Mouse (Mus musculus) neural tube, embryonic 12.5 days (tissue): ENCODE measurements around the gene Plxnd1. TPM values are rescaled to one million over a fixed set of nuclear protein-coding genes. Genes with fewer than 3 reads are reported as not detected.

ENCODE experiments used
- ATAC-seq: fragments of 200-750 bp; cut with Nextera tagmentation; 2 replicates; pipeline ENCODE4 v1.8.0; 2017; ENCODE audit warnings: low read depth, mild to moderate bottlenecking, moderate TSS enrichment, moderate library complexity; ENCODE audit not compliant: low FRiP score
- H3K27ac ChIP-seq: fragments of 300-500 bp; sonication (generic); 2 replicates; pipeline ENCODE4 v1.5.1; 2016
- H3K27me3 ChIP-seq: fragments of 300-500 bp; sonication (generic); replicated peaks from 2 replicates; pipeline ENCODE4 v1.6.1; 2016; ENCODE audit warnings: mild to moderate bottlenecking
- H3K36me3 ChIP-seq: fragments of 300-500 bp; sonication (generic); 2 replicates; pipeline ENCODE4 v1.6.1; 2016; ENCODE audit warnings: mild to moderate bottlenecking
- H3K4me1 ChIP-seq: fragments of 300-500 bp; sonication (generic); 2 replicates; pipeline ENCODE4 v1.6.1; 2016
- H3K4me2 ChIP-seq: fragments of 300-500 bp; sonication (generic); replicated peaks from 2 replicates; pipeline ENCODE4 v1.6.1; 2016; ENCODE audit warnings: mild to moderate bottlenecking
- H3K4me3 ChIP-seq: fragments of 300-500 bp; sonication (generic); 2 replicates; pipeline ENCODE4 v1.5.1; 2016
- H3K9ac ChIP-seq: fragments of 300-500 bp; sonication (generic); 2 replicates; pipeline ENCODE4 v1.6.1; 2016; ENCODE audit warnings: mild to moderate bottlenecking
- H3K9me3 ChIP-seq: fragments of 300-500 bp; sonication (generic); 2 replicates; pipeline ENCODE4 v1.6.1; 2016; ENCODE audit warnings: mild to moderate bottlenecking
- WGBS: fragments of 180-500 bp; shearing (Covaris S2); methylation state at CpG from one replicate; pipeline ENCODE4 v1.1.7; 2016; 5-methylcytosine and 5-hydroxymethylcytosine counted together
- polyA plus RNA-seq: library from polyadenylated mRNA; unstranded; fragments of >200 nt; fragmentation: Nextera tagmentation; extraction: Ambion mirVana; gene quantifications from 2 replicates; pipeline ENCODE4 v1.2.1, GENCODE M21; 2016

Gene Plxnd1
- polyA plus RNA-seq, 1 experiment from 2014 or later = 28.0 TPM

DNA sequence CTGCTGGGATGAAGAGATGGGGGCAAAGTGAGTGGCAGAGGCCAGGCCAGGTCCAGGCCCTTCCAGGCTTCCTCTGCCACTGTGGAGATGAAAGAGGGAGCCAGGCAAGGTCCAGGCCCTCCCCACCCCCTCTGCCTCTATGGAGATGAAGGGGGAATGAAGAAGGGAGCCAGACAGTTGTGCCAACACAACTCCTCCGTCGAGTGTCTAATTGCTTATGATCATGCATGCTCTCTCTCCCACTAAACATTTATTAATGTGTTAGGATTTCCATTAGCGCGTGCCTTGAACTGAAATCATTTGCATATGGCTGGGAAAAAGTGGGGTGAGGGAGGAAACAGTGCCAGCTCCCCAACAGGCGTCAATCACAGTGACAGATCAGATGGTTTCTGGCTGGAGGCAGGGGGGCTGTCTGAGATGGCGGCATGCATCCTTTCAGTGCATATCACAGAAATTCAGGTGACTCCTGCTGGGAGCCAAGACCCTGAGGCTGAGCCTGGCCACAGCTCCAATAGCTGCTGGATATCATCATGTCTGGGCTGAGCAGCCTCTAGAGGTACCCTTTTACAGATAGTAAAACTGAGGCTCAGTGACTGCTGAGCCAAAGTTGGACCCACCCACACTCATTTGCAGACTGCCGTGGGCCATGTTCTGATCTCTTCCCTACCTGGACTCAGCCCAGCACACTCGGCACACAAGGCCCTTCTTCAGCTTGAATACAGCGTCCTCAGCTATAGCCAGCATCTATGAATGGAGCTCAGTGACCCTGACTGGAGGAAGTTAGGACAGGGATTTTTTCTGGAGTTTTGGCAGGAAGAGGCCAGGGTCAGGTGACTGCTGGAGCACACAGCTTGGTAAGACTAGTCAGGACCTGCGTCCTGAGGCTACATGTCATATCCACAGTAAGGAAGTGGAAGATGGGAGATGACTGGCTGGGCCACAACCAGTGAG, 67.2 kb downstream of the Plxnd1 start:
- Histone ChIP-seq H3K9me3 (no peaks in the 10 kb centered on the region), H3K9ac (no peak overlapping the region), H3K4me3 (no peak overlapping the region), H3K27me3 (no peaks in the 10 kb centered on the region), H3K27ac (no peak overlapping the region), H3K4me1 (peaks cover 13% of the 10 kb centered on the region; the same call in 1 of the 2 replicates), H3K4me2 (no peak overlapping the region), H3K36me3 (no peaks in the 10 kb centered on the region)
- 80% methylated on average over 10 of the region's 10 CpGs for WGBS
- peak; percentile 37; the same call in 1 of the 2 replicates for ATAC-seq

DNA sequence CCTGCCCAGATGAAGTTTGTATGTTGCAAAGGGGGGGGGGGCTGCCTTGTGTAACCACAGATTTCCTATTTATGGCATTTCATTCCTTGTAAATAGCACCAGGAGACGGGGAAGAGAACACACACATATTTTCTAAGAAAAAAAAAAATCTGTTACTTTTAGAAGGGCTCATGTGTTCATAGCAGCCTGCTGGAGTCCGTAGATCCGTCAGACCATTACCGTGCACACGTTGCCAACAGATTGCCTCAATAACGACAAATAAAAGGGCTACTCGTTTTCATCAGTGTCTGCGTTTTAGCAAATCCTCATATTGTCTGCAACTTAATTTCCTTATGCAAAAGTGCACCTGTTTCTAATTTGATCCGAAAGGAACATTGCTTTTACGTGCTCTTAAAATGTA, 68.4 kb downstream of the Plxnd1 start:
- 77% methylated on average over 10 of the region's 10 CpGs for WGBS
- H3K36me3 ChIP-seq = no peaks in the 10 kb centered on the region
- no peaks in the 10 kb centered on the region for H3K9me3 ChIP-seq
- H3K4me1 ChIP-seq = peaks cover 13% of the 10 kb centered on the region; the same call in 1 of the 2 replicates
- ATAC-seq = no peak
- H3K4me3 ChIP-seq = no peak overlapping the region
- H3K9ac ChIP-seq = no peak overlapping the region
- no peak overlapping the region for H3K4me2 ChIP-seq
- H3K27me3 ChIP-seq = no peaks in the 10 kb centered on the region
- H3K27ac ChIP-seq = no peak overlapping the region

DNA sequence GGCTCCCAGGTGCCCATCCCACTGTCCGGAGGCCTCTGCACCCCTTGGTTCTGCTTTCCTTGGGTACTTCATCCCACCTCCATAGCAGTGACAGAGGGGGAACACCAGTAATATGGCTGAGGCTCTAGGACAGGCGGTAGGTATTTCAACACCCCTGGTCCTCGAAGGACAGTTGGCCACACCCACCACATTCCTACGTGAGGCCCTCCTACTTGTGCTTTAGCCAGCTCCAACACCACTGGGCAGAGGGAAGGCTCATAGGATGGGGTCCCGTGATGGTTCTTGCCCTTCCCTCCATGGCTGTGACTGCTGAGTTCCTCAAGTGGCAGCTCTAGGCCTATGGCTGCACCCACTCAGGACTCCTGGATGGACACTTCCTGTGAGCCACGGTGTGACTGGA, 70.0 kb downstream of the Plxnd1 start:
- no peak overlapping the region for H3K9ac ChIP-seq
- H3K9me3 ChIP-seq = no peaks in the 10 kb centered on the region
- H3K36me3 ChIP-seq = no peaks in the 10 kb centered on the region
- H3K27me3 ChIP-seq = no peaks in the 10 kb centered on the region
- peaks cover 10% of the 10 kb centered on the region; the same call in 1 of the 2 replicates for H3K4me1 ChIP-seq
- WGBS = 47% methylated on average over 6 of the region's 6 CpGs
- H3K27ac ChIP-seq = no peak overlapping the region
- no peak overlapping the region for H3K4me3 ChIP-seq
- ATAC-seq = no peak
- H3K4me2 ChIP-seq = no peak overlapping the region

DNA sequence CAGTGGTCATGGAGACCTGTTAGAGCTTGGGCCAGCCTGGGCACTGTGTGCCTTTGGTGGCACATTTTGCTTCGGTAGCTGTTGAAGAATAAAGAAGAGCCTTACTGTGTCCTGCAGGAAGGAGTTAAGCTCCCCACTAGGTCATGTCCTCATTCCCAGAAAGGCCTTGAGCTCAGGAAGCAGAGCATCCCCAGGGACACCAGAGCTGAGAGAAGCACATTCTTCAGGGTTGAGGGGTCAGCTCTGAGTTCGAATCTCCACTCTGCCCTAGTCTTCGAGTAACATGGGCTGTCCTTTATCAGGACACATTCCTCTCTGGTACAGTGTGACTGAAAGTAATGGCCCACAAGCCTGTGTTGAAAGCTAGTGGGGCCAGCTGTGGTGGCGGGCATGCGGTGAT, 74.9 kb downstream of the Plxnd1 start:
- ATAC-seq = no peak
- H3K27ac ChIP-seq = no peak overlapping the region
- WGBS = 94% methylated on average over 5 of the region's 5 CpGs
- no peak overlapping the region for H3K9ac ChIP-seq
- H3K4me3 ChIP-seq = no peak overlapping the region
- peaks cover 7% of the 10 kb centered on the region for H3K36me3 ChIP-seq
- H3K4me2 ChIP-seq = no peak overlapping the region
- no peaks in the 10 kb centered on the region for H3K9me3 ChIP-seq
- no peaks in the 10 kb centered on the region for H3K27me3 ChIP-seq
- H3K4me1 ChIP-seq = 0 out of 2 replicates have a peak, but pooled peaks cover 4% of the 10 kb centered on the region

DNA sequence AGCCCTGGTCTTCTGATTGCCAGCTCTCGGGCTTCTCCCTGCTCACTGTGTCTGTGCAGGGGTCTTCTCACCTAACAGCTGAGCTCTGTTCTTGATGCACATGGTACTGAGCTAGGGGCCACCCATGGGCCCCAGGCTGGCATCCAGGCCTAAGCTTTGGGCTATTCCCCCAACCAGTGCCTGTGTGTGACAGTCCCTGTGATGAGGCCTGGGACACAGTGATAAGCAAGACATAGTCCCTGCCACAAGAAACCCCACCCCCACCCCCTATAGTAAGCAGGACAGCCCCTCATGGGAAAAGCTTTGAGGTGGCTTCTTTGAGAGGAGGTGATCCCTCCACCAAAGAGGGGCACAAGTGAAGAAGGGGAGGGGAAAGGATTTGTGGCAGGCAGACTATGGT, 76.2 kb downstream of the Plxnd1 start:
- 83% methylated on average over 1 of the region's 1 CpGs for WGBS
- Histone ChIP-seq H3K9ac (no peak overlapping the region), H3K36me3 (peaks cover 7% of the 10 kb centered on the region), H3K4me1 (0 out of 2 replicates have a peak, but pooled peaks cover 4% of the 10 kb centered on the region), H3K9me3 (no peaks in the 10 kb centered on the region), H3K4me2 (no peak overlapping the region), H3K27me3 (no peaks in the 10 kb centered on the region), H3K4me3 (no peak overlapping the region), H3K27ac (no peak overlapping the region)
- no peak for ATAC-seq

- H3K27me3 ChIP-seq = no peaks in the 10 kb centered on the region
- no peak overlapping the region for H3K4me2 ChIP-seq
- no peak overlapping the region for H3K9ac ChIP-seq
- no peaks in the 10 kb centered on the region for H3K9me3 ChIP-seq
- H3K27ac ChIP-seq = no peak overlapping the region
- ATAC-seq = no peak
- WGBS = 90% methylated on average over 5 of the region's 5 CpGs
- 0 out of 2 replicates have a peak, but pooled peaks cover 4% of the 10 kb centered on the region for H3K4me1 ChIP-seq
- no peak overlapping the region for H3K4me3 ChIP-seq
- H3K36me3 ChIP-seq = peaks cover 7% of the 10 kb centered on the region
Observed at GRCm38 (mm10) chr6:115916611-115917010, 78.2 kb downstream of the Plxnd1 start.

DNA sequence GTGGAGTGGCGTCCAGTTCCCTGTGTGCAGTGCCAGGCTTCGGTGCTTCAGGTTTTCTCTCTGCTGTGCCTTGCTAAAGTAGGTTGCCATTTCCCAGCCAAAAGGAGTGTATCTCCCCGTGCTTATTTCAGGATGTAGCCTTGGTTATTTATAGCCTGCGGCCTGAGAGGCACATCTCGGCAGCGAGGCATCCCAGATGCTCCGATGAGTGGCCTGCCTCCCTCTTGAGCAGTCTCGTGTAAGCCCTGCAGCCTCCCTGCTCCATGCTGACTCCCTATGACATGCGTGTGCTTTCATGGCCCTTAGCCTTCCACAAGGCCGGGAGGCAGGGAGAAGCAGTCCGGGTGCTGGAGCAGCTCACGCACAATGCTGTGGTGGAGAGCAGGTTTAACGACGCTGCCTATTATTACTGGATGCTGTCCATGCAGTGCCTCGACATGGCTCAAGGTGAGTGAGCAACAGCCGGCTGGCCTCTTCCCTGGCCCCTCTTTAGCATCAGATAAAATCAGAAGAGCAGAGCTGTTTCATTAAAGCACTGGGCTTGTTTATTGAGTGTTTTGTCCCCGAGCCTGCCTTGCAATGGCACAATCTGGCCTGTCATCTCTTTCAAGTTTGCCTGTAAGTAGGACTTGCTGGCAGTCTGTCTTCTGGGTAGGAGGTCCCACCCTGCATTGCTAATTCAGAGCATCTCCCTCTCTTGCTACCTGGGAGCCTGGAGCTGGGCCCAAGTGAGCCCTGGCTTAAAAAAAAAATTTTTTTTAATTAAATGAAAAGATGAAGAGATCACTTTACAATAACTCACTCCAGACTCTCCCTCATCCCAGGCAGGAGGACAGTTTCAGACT, 79.0 kb downstream of the Plxnd1 start:
- H3K4me3 ChIP-seq = no peak overlapping the region
- 74% methylated on average over 17 of the region's 17 CpGs for WGBS
- peaks cover 7% of the 10 kb centered on the region for H3K36me3 ChIP-seq
- H3K27me3 ChIP-seq = no peaks in the 10 kb centered on the region
- ATAC-seq = no peak
- no peak overlapping the region for H3K9ac ChIP-seq
- no peak overlapping the region for H3K4me2 ChIP-seq
- no peak overlapping the region for H3K27ac ChIP-seq
- H3K4me1 ChIP-seq = 0 out of 2 replicates have a peak, but pooled peaks cover 4% of the 10 kb centered on the region
- no peaks in the 10 kb centered on the region for H3K9me3 ChIP-seq

GRCm38 (mm10) chr6:115914511-115915202, 80.1 kb downstream of the Plxnd1 start:
- Histone ChIP-seq H3K27me3 (no peaks in the 10 kb centered on the region), H3K27ac (no peak overlapping the region), H3K9me3 (no peaks in the 10 kb centered on the region), H3K9ac (no peak overlapping the region), H3K36me3 (peaks cover 10% of the 10 kb centered on the region), H3K4me3 (no peak overlapping the region), H3K4me1 (0 out of 2 replicates have a peak, but pooled peaks cover 4% of the 10 kb centered on the region), H3K4me2 (no peak overlapping the region)
- 88% methylated on average over 15 of the region's 15 CpGs for WGBS
- no peak for ATAC-seq

DNA sequence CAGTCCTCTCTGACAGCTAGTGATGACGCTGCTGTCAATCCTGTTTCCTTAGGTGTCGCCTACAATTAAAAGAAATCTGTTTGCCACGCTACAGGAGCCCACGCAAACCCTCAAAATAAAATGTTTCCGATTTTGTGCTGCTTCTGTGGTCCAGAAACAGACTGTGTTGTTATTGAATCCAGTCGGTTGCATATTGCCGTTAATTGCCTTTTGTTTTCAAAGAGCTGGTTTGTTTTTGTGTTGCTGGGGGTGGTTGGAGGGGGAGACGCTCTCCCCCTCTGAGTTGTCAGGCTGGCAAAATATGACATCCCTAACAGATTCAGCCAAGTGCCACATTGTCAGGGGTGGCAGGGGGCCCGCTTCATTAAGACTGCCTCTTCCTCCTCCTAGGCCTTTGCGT, 81.3 kb downstream of the Plxnd1 start:
- Histone ChIP-seq H3K27ac (no peak overlapping the region), H3K9ac (no peak overlapping the region), H3K4me2 (no peak overlapping the region), H3K36me3 (peaks cover 10% of the 10 kb centered on the region), H3K4me1 (0 out of 2 replicates have a peak, but pooled peaks cover 6% of the 10 kb centered on the region), H3K9me3 (no peaks in the 10 kb centered on the region), H3K27me3 (no peaks in the 10 kb centered on the region), H3K4me3 (no peak overlapping the region)
- 86% methylated on average over 10 of the region's 10 CpGs for WGBS
- no peak for ATAC-seq

DNA sequence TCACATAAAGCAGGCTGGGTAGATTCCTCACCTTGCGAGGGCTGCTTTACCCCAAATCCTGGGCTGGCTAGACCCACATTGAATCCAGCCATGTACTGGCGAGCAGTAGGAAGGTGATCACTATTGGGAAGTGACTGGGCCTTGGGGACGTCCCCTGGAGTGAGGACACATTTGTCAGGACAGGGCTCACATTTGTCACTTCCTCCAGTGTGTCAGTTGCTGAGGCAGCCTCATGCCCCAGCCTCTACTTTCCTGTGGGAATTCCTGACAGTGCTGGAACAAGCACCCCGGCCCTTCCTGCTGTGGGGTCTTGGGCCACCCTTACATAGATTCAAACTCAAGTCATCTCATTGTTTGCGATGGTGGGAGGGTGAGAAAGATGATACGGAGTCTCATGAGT, 83.0 kb downstream of the Plxnd1 start:
- H3K36me3 ChIP-seq = peaks cover 10% of the 10 kb centered on the region
- 80% methylated on average over 6 of the region's 6 CpGs for WGBS
- H3K4me1 ChIP-seq = 0 out of 2 replicates have a peak, but pooled peaks cover 6% of the 10 kb centered on the region
- no peak overlapping the region for H3K27ac ChIP-seq
- H3K9me3 ChIP-seq = no peaks in the 10 kb centered on the region
- no peak overlapping the region for H3K4me2 ChIP-seq
- no peaks in the 10 kb centered on the region for H3K27me3 ChIP-seq
- ATAC-seq = no peak
- no peak overlapping the region for H3K9ac ChIP-seq
- no peak overlapping the region for H3K4me3 ChIP-seq

- no peak overlapping the region for H3K4me2 ChIP-seq
- H3K27me3 ChIP-seq = no peaks in the 10 kb centered on the region
- WGBS = 82% methylated on average over 8 of the region's 8 CpGs
- H3K9ac ChIP-seq = no peak overlapping the region
- no peak overlapping the region for H3K27ac ChIP-seq
- H3K4me1 ChIP-seq = 0 out of 2 replicates have a peak, but pooled peaks cover 3% of the 10 kb centered on the region
- ATAC-seq = no peak
- no peaks in the 10 kb centered on the region for H3K9me3 ChIP-seq
- H3K36me3 ChIP-seq = peaks cover 19% of the 10 kb centered on the region
- H3K4me3 ChIP-seq = no peak overlapping the region
Observed at GRCm38 (mm10) chr6:115909940-115910339, 84.9 kb downstream of the Plxnd1 start.
